Mouse (Mus musculus): ENCODE data around the gene Lrguk.

Lrguk gene

GRCm38 (mm10) chr6:34179911-34180310 is 150.7 kb downstream of the Lrguk start:
- no peak for DNase-seq

- DNase-seq = no peak
Observed at GRCm38 (mm10) chr6:34181961-34182360, 152.7 kb downstream of the Lrguk start.

GRCm38 (mm10) chr6:34183326-34183725 is 154.1 kb downstream of the Lrguk start:
- no peak for DNase-seq

All from heart, adult 11 months (tissue).